Mouse (Mus musculus): ENCODE measurements around the gene 2900026A02Rik.

DNA sequence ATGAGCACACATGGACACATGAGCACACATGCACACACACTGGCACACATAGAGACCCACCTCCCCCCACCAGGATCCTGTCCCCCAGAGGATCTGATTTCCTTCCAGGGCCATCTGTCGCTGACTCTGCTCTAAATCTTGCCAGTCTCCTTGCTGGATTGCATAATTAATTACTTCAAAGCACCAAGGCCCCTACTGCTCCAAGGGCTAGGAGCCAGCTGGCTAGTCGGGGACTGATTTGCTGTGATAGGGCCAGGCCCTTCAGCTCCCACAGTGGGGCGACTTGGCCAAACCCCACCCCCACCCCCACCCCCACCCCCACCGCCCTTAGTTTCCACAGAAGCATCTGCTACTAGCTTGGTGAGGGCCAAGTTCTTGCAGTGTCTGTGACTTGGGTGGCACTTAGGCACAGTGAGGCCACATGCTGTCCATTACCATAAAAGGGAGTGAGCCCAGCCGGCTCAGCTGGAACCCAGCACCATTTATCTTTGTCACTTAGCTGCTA, 179.4 kb downstream of the 2900026A02Rik start:
- TF ChIP-seq POLR2A (IDR thresholded peaks at IDR 0.05; ENCODE audit: insufficient read length, low read depth) (no peak), MYOD1 (IDR thresholded peaks at IDR 0.05; ENCODE audit: control insufficient read depth in 1 of 3, insufficient read length in 2 of 3, low read depth in 2 of 3) (no peak)

All from myocyte (in vitro differentiated cells).